Mouse (Mus musculus) inflammation-experienced regulatory T-cells, adult 16 weeks (primary cell): ENCODE measurements around the gene Rbmxl1. TPM values are rescaled to one million over a fixed set of nuclear protein-coding genes. Genes with fewer than 3 reads are reported as not detected.

ENCODE experiments used
- polyA plus RNA-seq: library from polyadenylated mRNA; unstranded; fragments of 100-300 nt; shearing (Covaris generic); gene quantifications from one replicate; pipeline ENCODE4 v1.2.1, GENCODE M21; 2017

Gene Rbmxl1
- polyA plus RNA-seq = 115 TPM

DNA sequence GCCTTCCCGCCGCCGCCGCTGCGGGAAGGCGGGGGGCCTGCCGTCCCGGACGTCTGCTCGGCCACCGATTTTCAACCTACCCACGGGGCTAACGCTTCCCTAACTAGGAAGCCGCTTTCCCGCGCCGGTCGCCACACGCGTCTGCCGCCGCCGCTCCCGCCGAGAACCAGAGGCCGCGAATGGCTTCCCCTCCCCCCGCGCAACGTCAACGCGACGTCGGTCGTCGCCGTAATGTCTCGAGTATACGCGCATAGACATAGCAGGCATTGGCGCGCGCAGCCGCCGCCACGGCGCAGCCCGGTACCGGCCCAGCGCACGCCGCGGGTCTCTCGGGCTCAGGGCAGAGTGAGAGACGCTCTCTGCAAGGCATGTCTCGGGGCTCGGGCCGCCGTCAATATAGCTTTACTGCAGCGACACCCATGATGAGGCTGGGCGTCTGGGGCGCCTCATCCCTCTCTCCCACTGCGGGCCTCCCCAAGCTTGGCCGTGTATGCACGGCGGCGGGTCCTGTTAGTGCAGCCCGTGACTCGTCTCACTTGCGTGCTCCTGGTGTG is at the start of gene Rbmxl1:
Rbmxl1 (minus strand) TSS at position 180 of the 554 bp plus-strand sequence.

DNA sequence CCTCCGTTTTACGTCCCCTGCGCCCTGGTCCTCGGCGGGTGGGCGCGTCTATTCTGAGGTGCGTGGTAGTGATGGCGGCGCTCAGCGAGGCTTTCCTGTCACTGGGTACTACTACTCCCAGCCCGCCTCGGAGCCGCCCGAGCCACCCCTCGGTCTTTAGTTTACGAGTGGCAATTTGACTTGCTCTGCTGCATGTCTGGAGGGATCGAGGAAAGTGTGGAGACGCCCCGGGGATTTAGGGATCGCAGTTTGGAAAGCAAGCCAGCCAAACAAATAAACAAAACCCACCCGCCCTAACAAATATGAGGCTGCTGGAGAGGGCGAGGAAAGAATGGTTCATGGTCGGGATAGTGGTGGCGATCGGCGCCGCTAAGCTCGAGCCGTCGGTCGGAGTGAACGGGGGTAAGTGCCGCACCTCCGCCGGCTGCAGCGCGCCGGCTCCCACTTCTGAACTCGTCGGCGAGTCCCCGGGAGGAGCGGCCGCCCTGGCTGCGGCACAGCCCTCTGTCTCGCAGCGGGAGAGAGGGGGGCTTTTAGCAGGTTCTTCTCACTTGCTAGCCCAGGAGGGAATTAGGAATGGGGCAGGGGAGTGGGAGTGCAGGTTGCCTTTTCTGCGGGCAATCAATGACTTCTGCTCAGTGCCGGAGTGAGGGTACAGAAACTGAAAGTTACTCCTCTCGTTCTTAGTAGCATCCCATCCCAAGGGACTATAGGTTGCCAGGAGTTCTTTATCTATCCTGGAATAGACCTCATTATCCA is 754 bp upstream of the Rbmxl1 start, which contains the start of gene Slc10a7:
Slc10a7 (plus strand) TSS at position 74 of the 759 bp plus-strand sequence.

Other genes with a start within 250 kb of the Rbmxl1 start
- gene Pou4f2, start 72.3 kb downstream of the Rbmxl1 start, polyA plus RNA-seq = not detected
- 23.0 TPM for gene Slc10a7, start 448 bp upstream of the Rbmxl1 start, polyA plus RNA-seq